Mouse (Mus musculus): Measurements from ENCODE around the gene Plekho1. TPM values are rescaled to one million over a fixed set of nuclear protein-coding genes. Genes with fewer than 3 reads are reported as not detected.
"Not testable (repeated sequence)": the region's sequence is repeated elsewhere in the genome, so short reads cannot be mapped to it uniquely, and the experiment has no call there.

The Plekho1 gene
- 63.3 and 67.1 TPM in 2 replicates for polyA plus RNA-seq (2015; fragmentation: Nextera tagmentation; extraction: Ambion mirVana)

GRCm38 (mm10) chr3:95995802-95996428 lies at the start of gene Plekho1:
Gene Plekho1, minus strand, starts transcription at chr3:95996001.
- peak within 1 kb of the TSS; percentile 73 for H3K4me2 ChIP-seq (ENCODE audit: low read depth, low read length)
- under 1% methylated on average over 76 of the region's 84 CpGs for WGBS
- no peaks in the 10 kb centered on the region for H3K27me3 ChIP-seq (ENCODE audit: control insufficient read depth, insufficient read depth, low read length)
- peak; percentile 46 for ATAC-seq (replicated peaks; ENCODE audit: extremely low read depth, insufficient read depth, low FRiP score)
- H3K27ac ChIP-seq (ENCODE audit: low read length) = peak within 1 kb of the TSS; percentile 96
- peaks cover 15% of the 10 kb centered on the region for H3K36me3 ChIP-seq (ENCODE audit: control insufficient read depth, insufficient read depth)
- peak within 1 kb of the TSS; percentile 97 for H3K9ac ChIP-seq (ENCODE audit: low read length)
- no peaks in the 10 kb centered on the region for H3K9me3 ChIP-seq (replicated peaks; ENCODE audit: control insufficient read depth, low read length)
- H3K4me1 ChIP-seq (ENCODE audit: control insufficient read depth, insufficient read depth, low read length) = peaks cover 49% of the 10 kb centered on the region
- peak within 1 kb of the TSS; percentile 73 for H3K4me3 ChIP-seq (ENCODE audit: low read length)

- peaks cover 12% of the 10 kb centered on the region for H3K36me3 ChIP-seq (ENCODE audit: control insufficient read depth, insufficient read depth)
- ATAC-seq (replicated peaks; ENCODE audit: extremely low read depth, insufficient read depth, low FRiP score); H3K27me3 ChIP-seq (ENCODE audit: control insufficient read depth, insufficient read depth, low read length); H3K9me3 ChIP-seq (replicated peaks; ENCODE audit: control insufficient read depth, low read length); H3K27ac ChIP-seq (ENCODE audit: low read length); H3K9ac ChIP-seq (ENCODE audit: low read length); H3K4me3 ChIP-seq (ENCODE audit: low read length); H3K4me1 ChIP-seq (ENCODE audit: control insufficient read depth, insufficient read depth, low read length); H3K4me2 ChIP-seq (ENCODE audit: low read depth, low read length): not testable (repeated sequence)
- WGBS = 90% methylated on average over 3 of the region's 3 CpGs
Observed at GRCm38 (mm10) chr3:96044559-96044958, 48.8 kb upstream of the Plekho1 start.

GRCm38 (mm10) chr3:96043104-96043503 lies 47.3 kb upstream of the Plekho1 start:
- Histone ChIP-seq H3K9me3 (replicated peaks; ENCODE audit: control insufficient read depth, low read length) (no peaks in the 10 kb centered on the region), H3K27me3 (ENCODE audit: control insufficient read depth, insufficient read depth, low read length) (no peaks in the 10 kb centered on the region), H3K9ac (ENCODE audit: low read length) (no peak overlapping the region), H3K4me3 (ENCODE audit: low read length) (no peak overlapping the region), H3K4me2 (ENCODE audit: low read depth, low read length) (no peak overlapping the region), H3K27ac (ENCODE audit: low read length) (peak overlapping the region; percentile 61), H3K4me1 (ENCODE audit: control insufficient read depth, insufficient read depth, low read length) (peaks cover 8% of the 10 kb centered on the region), H3K36me3 (ENCODE audit: control insufficient read depth, insufficient read depth) (peaks cover 12% of the 10 kb centered on the region)
- peak; percentile 83 for ATAC-seq (replicated peaks; ENCODE audit: extremely low read depth, insufficient read depth, low FRiP score)
- WGBS = 32% methylated on average over 1 of the region's 1 CpGs

- H3K9me3 ChIP-seq (replicated peaks; ENCODE audit: control insufficient read depth, low read length) = no peaks in the 10 kb centered on the region
- H3K36me3 ChIP-seq (ENCODE audit: control insufficient read depth, insufficient read depth) = peaks cover 10% of the 10 kb centered on the region
- H3K27ac ChIP-seq (ENCODE audit: low read length) = no peak overlapping the region
- H3K4me2 ChIP-seq (ENCODE audit: low read depth, low read length) = no peak overlapping the region
- ATAC-seq (replicated peaks; ENCODE audit: extremely low read depth, insufficient read depth, low FRiP score) = no peak
- H3K9ac ChIP-seq (ENCODE audit: low read length) = no peak overlapping the region
- 92% methylated on average over 6 of the region's 6 CpGs for WGBS
- no peaks in the 10 kb centered on the region for H3K27me3 ChIP-seq (ENCODE audit: control insufficient read depth, insufficient read depth, low read length)
- H3K4me3 ChIP-seq (ENCODE audit: low read length) = no peak overlapping the region
- H3K4me1 ChIP-seq (ENCODE audit: control insufficient read depth, insufficient read depth, low read length) = peaks cover 8% of the 10 kb centered on the region
Observed at GRCm38 (mm10) chr3:96041079-96041478, 45.3 kb upstream of the Plekho1 start.

GRCm38 (mm10) chr3:96040663-96041006 lies 44.8 kb upstream of the Plekho1 start:
- Histone ChIP-seq H3K4me1 (ENCODE audit: control insufficient read depth, insufficient read depth, low read length) (peaks cover 8% of the 10 kb centered on the region), H3K36me3 (ENCODE audit: control insufficient read depth, insufficient read depth) (peaks cover 5% of the 10 kb centered on the region), H3K9ac (ENCODE audit: low read length) (no peak overlapping the region), H3K27me3 (ENCODE audit: control insufficient read depth, insufficient read depth, low read length) (no peaks in the 10 kb centered on the region), H3K27ac (ENCODE audit: low read length) (no peak overlapping the region), H3K9me3 (replicated peaks; ENCODE audit: control insufficient read depth, low read length) (no peaks in the 10 kb centered on the region), H3K4me3 (ENCODE audit: low read length) (no peak overlapping the region), H3K4me2 (ENCODE audit: low read depth, low read length) (no peak overlapping the region)
- 89% methylated on average over 2 of the region's 2 CpGs for WGBS
- ATAC-seq (replicated peaks; ENCODE audit: extremely low read depth, insufficient read depth, low FRiP score) = no peak

GRCm38 (mm10) chr3:96039857-96040662 lies 44.3 kb upstream of the Plekho1 start:
- no peaks in the 10 kb centered on the region for H3K27me3 ChIP-seq (ENCODE audit: control insufficient read depth, insufficient read depth, low read length)
- no peak overlapping the region for H3K9ac ChIP-seq (ENCODE audit: low read length)
- no peaks in the 10 kb centered on the region for H3K9me3 ChIP-seq (replicated peaks; ENCODE audit: control insufficient read depth, low read length)
- peaks cover 1% of the 10 kb centered on the region; the same call in 1 of the 2 replicates for H3K36me3 ChIP-seq (ENCODE audit: control insufficient read depth, insufficient read depth)
- peaks cover 10% of the 10 kb centered on the region for H3K4me1 ChIP-seq (ENCODE audit: control insufficient read depth, insufficient read depth, low read length)
- WGBS = 71% methylated on average over 9 of the region's 9 CpGs
- ATAC-seq (replicated peaks; ENCODE audit: extremely low read depth, insufficient read depth, low FRiP score) = no peak
- no peak overlapping the region for H3K4me3 ChIP-seq (ENCODE audit: low read length)
- H3K4me2 ChIP-seq (ENCODE audit: low read depth, low read length) = no peak overlapping the region
- H3K27ac ChIP-seq (ENCODE audit: low read length) = no peak overlapping the region

- Histone ChIP-seq H3K4me1 (ENCODE audit: control insufficient read depth, insufficient read depth, low read length) (peaks cover 14% of the 10 kb centered on the region), H3K36me3 (ENCODE audit: control insufficient read depth, insufficient read depth) (no peaks in the 10 kb centered on the region), H3K9ac (ENCODE audit: low read length) (no peak overlapping the region), H3K27me3 (ENCODE audit: control insufficient read depth, insufficient read depth, low read length) (no peaks in the 10 kb centered on the region), H3K9me3 (replicated peaks; ENCODE audit: control insufficient read depth, low read length) (no peaks in the 10 kb centered on the region), H3K27ac (ENCODE audit: low read length) (no peak overlapping the region), H3K4me3 (ENCODE audit: low read length) (no peak overlapping the region), H3K4me2 (ENCODE audit: low read depth, low read length) (no peak overlapping the region)
- ATAC-seq (replicated peaks; ENCODE audit: extremely low read depth, insufficient read depth, low FRiP score) = no peak
- WGBS = 91% methylated on average over 4 of the region's 4 CpGs
Observed at GRCm38 (mm10) chr3:96038851-96039250, 43.0 kb upstream of the Plekho1 start.

GRCm38 (mm10) chr3:96038156-96038555 lies 42.4 kb upstream of the Plekho1 start:
- H3K4me1 ChIP-seq (ENCODE audit: control insufficient read depth, insufficient read depth, low read length) = peaks cover 14% of the 10 kb centered on the region
- no peaks in the 10 kb centered on the region for H3K27me3 ChIP-seq (ENCODE audit: control insufficient read depth, insufficient read depth, low read length)
- ATAC-seq (replicated peaks; ENCODE audit: extremely low read depth, insufficient read depth, low FRiP score) = no peak
- WGBS = 64% methylated on average over 5 of the region's 5 CpGs
- no peak overlapping the region for H3K27ac ChIP-seq (ENCODE audit: low read length)
- H3K9me3 ChIP-seq (replicated peaks; ENCODE audit: control insufficient read depth, low read length) = no peaks in the 10 kb centered on the region
- no peak overlapping the region for H3K4me2 ChIP-seq (ENCODE audit: low read depth, low read length)
- H3K9ac ChIP-seq (ENCODE audit: low read length) = no peak overlapping the region
- no peak overlapping the region for H3K4me3 ChIP-seq (ENCODE audit: low read length)
- H3K36me3 ChIP-seq (ENCODE audit: control insufficient read depth, insufficient read depth) = no peaks in the 10 kb centered on the region

- Histone ChIP-seq H3K9me3 (replicated peaks; ENCODE audit: control insufficient read depth, low read length) (no peaks in the 10 kb centered on the region), H3K4me3 (ENCODE audit: low read length) (no peak overlapping the region), H3K27me3 (ENCODE audit: control insufficient read depth, insufficient read depth, low read length) (no peaks in the 10 kb centered on the region), H3K27ac (ENCODE audit: low read length) (no peak overlapping the region), H3K4me2 (ENCODE audit: low read depth, low read length) (no peak overlapping the region), H3K9ac (ENCODE audit: low read length) (no peak overlapping the region), H3K4me1 (ENCODE audit: control insufficient read depth, insufficient read depth, low read length) (peaks cover 6% of the 10 kb centered on the region), H3K36me3 (ENCODE audit: control insufficient read depth, insufficient read depth) (0 out of 2 replicates have a peak, but pooled peaks cover 2% of the 10 kb centered on the region)
- ATAC-seq (replicated peaks; ENCODE audit: extremely low read depth, insufficient read depth, low FRiP score) = no peak
- 88% methylated on average over 6 of the region's 6 CpGs for WGBS
Observed at GRCm38 (mm10) chr3:96036796-96037195, 41.0 kb upstream of the Plekho1 start.

Data from heart, embryonic 16.5 days (tissue).